Mouse (Mus musculus) T-helper 2 cell (primary cell): ENCODE results near the gene Med20.

Experiments
- in situ Hi-C: fragments of 300-600 bp; cut with MboI, MseI; formaldehyde crosslinking; loops from one replicate; pipeline ENCODE4 v1.15.1; 2025; ENCODE audit warnings: high pct_unique_total_duplicates

The Med20 gene

GRCm38 (mm10) chr17:47610849-47611660, at the start of gene Med20, which contains the start of the genes Bysl and Gm20517:
TSS of gene Med20 (plus strand) at chr17:47611582.
TSS of gene Bysl (minus strand) at chr17:47611492.
TSS of gene Gm20517 (plus strand) at chr17:47611589.
- in situ Hi-C loops = loop anchor here (5.0 kb wide), 1 partner anchor 81 kb away; the partner anchor contains the start of genes Gm21981 and Prickle4

GRCm38 (mm10) chr17:47562875-47563274, 48.5 kb upstream of the Med20 start:
- in situ Hi-C loops = no loop called here

GRCm38 (mm10) chr17:47564612-47565011, 46.8 kb upstream of the Med20 start:
- in situ Hi-C loops = no loop called here

GRCm38 (mm10) chr17:47566133-47566532, 45.2 kb upstream of the Med20 start:
- in situ Hi-C loops = no loop called here

- in situ Hi-C loops = no loop called here
Observed at GRCm38 (mm10) chr17:47567271-47567670, 44.1 kb upstream of the Med20 start.

GRCm38 (mm10) chr17:47568389-47568788, 43.0 kb upstream of the Med20 start:
- in situ Hi-C loops = no loop called here

- in situ Hi-C loops = no loop called here
Observed at GRCm38 (mm10) chr17:47568951-47569527, 42.3 kb upstream of the Med20 start.

- in situ Hi-C loops = no loop called here
Observed at GRCm38 (mm10) chr17:47571621-47572020, 39.8 kb upstream of the Med20 start.

GRCm38 (mm10) chr17:47572436-47572835, 38.9 kb upstream of the Med20 start:
- in situ Hi-C loops = no loop called here

GRCm38 (mm10) chr17:47574028-47574427, 37.4 kb upstream of the Med20 start:
- in situ Hi-C loops = no loop called here

GRCm38 (mm10) chr17:47574830-47575229, 36.6 kb upstream of the Med20 start:
- in situ Hi-C loops = no loop called here

GRCm38 (mm10) chr17:47578655-47579054, 32.7 kb upstream of the Med20 start:
- in situ Hi-C loops = no loop called here

- in situ Hi-C loops = no loop called here
Observed at GRCm38 (mm10) chr17:47580962-47581361, 30.4 kb upstream of the Med20 start.

GRCm38 (mm10) chr17:47588517-47588916, 22.9 kb upstream of the Med20 start:
- in situ Hi-C loops = no loop called here

- in situ Hi-C loops = loop anchor here (5.0 kb wide), 1 partner anchor 79 kb away; no protein-coding TSS in a partner anchor
Observed at GRCm38 (mm10) chr17:47591073-47591472, 20.3 kb upstream of the Med20 start.

GRCm38 (mm10) chr17:47593215-47593853, 18.0 kb upstream of the Med20 start:
- in situ Hi-C loops = loop anchor here (5.0 kb wide), 1 partner anchor 81 kb away; no protein-coding TSS in a partner anchor

GRCm38 (mm10) chr17:47593854-47594182, 17.6 kb upstream of the Med20 start:
- in situ Hi-C loops = loop anchor here (5.0 kb wide), 1 partner anchor 82 kb away; no protein-coding TSS in a partner anchor

- in situ Hi-C loops = loop anchor here (5.0 kb wide), 1 partner anchor 82 kb away; no protein-coding TSS in a partner anchor
Observed at GRCm38 (mm10) chr17:47594183-47594968, 17.0 kb upstream of the Med20 start.

- in situ Hi-C loops = loop anchor here (5.0 kb wide), 1 partner anchor 83 kb away; no protein-coding TSS in a partner anchor
Observed at GRCm38 (mm10) chr17:47594969-47595247, 16.5 kb upstream of the Med20 start.

- in situ Hi-C loops = no loop called here
Observed at GRCm38 (mm10) chr17:47595248-47596161, 15.9 kb upstream of the Med20 start.
